Mouse (Mus musculus): Measurements from ENCODE around the gene Trmt61a.

Gene Trmt61a

DNA sequence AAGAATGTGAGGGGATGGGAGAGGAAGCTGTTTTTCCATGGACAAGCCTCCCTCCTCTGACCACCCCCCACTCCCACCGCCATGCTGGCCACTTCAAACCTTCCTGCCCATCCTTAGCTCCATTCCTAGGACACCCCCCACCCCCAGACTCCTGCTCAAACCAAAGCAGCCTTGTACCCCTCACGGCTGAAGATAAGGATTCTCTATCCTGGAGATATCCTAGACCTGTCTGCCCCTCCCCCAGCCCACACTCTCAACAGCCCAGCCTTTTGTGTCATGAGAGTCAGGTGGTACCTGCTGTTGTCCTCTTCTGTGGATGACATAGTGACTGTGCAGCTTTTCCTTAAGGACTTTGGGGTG lies 10.1 kb downstream of the Trmt61a start:
- peaks cover 14% of the 10 kb centered on the region for H3K36me3 ChIP-seq (ENCODE audit: insufficient read depth, low read length)
- peaks cover 60% of the 10 kb centered on the region for H3K4me1 ChIP-seq (replicated peaks; ENCODE audit: low read depth, low read length)
- H3K27me3 ChIP-seq (ENCODE audit: insufficient read depth, low read length) = peaks cover 8% of the 10 kb centered on the region
- H3K4me3 ChIP-seq (replicated peaks; ENCODE audit: low read length) = no peak overlapping the region
- TF ChIP-seq NANOG (IDR thresholded peaks at IDR 0.05; ENCODE audit: borderline replicate concordance, low read length) = no peak
- no peak for TF ChIP-seq POU5F1 (IDR thresholded peaks at IDR 0.05; ENCODE audit: borderline replicate concordance, low read length)
- no peak for TF ChIP-seq CTCF (conservative IDR thresholded peaks at IDR 0.05; ENCODE audit: low read length)
- no peaks in the 10 kb centered on the region for H3K9me3 ChIP-seq (ENCODE audit: low read length)

- no peak overlapping the region for H3K4me3 ChIP-seq (replicated peaks; ENCODE audit: low read length)
- TF ChIP-seq NANOG (IDR thresholded peaks at IDR 0.05; ENCODE audit: borderline replicate concordance, low read length) = no peak
- TF ChIP-seq POU5F1 (IDR thresholded peaks at IDR 0.05; ENCODE audit: borderline replicate concordance, low read length) = no peak
- no peak for TF ChIP-seq CTCF (conservative IDR thresholded peaks at IDR 0.05; ENCODE audit: low read length)
- peaks cover 1% of the 10 kb centered on the region for H3K36me3 ChIP-seq (ENCODE audit: insufficient read depth, low read length)
- H3K9me3 ChIP-seq (ENCODE audit: low read length) = no peaks in the 10 kb centered on the region
- peaks cover 8% of the 10 kb centered on the region for H3K27me3 ChIP-seq (ENCODE audit: insufficient read depth, low read length)
- H3K4me1 ChIP-seq (replicated peaks; ENCODE audit: low read depth, low read length) = peaks cover 62% of the 10 kb centered on the region
Observed at GRCm38 (mm10) chr12:111689426-111689825, 11.5 kb downstream of the Trmt61a start.

GRCm38 (mm10) chr12:111691346-111691872 lies 13.5 kb downstream of the Trmt61a start:
- no peak overlapping the region for H3K4me3 ChIP-seq (replicated peaks; ENCODE audit: low read length)
- peaks cover 67% of the 10 kb centered on the region for H3K4me1 ChIP-seq (replicated peaks; ENCODE audit: low read depth, low read length)
- no peak for TF ChIP-seq CTCF (conservative IDR thresholded peaks at IDR 0.05; ENCODE audit: low read length)
- TF ChIP-seq POU5F1 (IDR thresholded peaks at IDR 0.05; ENCODE audit: borderline replicate concordance, low read length) = no peak
- TF ChIP-seq NANOG (IDR thresholded peaks at IDR 0.05; ENCODE audit: borderline replicate concordance, low read length) = no peak
- no peaks in the 10 kb centered on the region for H3K9me3 ChIP-seq (ENCODE audit: low read length)
- H3K36me3 ChIP-seq (ENCODE audit: insufficient read depth, low read length) = no peaks in the 10 kb centered on the region
- H3K27me3 ChIP-seq (ENCODE audit: insufficient read depth, low read length) = peaks cover 8% of the 10 kb centered on the region

DNA sequence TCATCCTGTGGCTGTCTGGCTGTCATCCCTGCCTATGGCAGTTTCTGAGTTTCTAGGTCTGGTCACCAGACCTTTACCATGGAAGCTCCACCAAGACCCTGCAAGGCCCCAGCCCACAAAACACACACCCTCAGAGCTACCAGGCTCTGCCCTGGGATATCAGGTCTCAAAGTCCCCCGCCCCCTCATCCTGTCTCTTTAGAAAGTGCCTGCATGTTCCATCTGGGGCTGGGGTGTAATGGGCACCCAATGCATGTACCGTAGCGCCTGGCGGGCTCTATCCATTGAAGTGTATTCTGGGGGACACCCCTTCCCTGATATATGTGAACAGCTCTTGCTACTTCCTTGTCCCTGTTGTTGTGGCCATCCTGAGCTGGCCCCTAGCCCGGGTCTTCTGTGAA lies 15.0 kb downstream of the Trmt61a start:
- peaks cover 13% of the 10 kb centered on the region for H3K27me3 ChIP-seq (ENCODE audit: insufficient read depth, low read length)
- peak overlapping the region; percentile 62 for H3K4me3 ChIP-seq (replicated peaks; ENCODE audit: low read length)
- no peaks in the 10 kb centered on the region for H3K36me3 ChIP-seq (ENCODE audit: insufficient read depth, low read length)
- H3K4me1 ChIP-seq (replicated peaks; ENCODE audit: low read depth, low read length) = peaks cover 62% of the 10 kb centered on the region
- TF ChIP-seq POU5F1 (IDR thresholded peaks at IDR 0.05; ENCODE audit: borderline replicate concordance, low read length) (no peak), CTCF (conservative IDR thresholded peaks at IDR 0.05; ENCODE audit: low read length) (no peak), NANOG (IDR thresholded peaks at IDR 0.05; ENCODE audit: borderline replicate concordance, low read length) (no peak)
- H3K9me3 ChIP-seq (ENCODE audit: low read length) = no peaks in the 10 kb centered on the region

- TF ChIP-seq CTCF (conservative IDR thresholded peaks at IDR 0.05; ENCODE audit: low read length) (no peak), POU5F1 (IDR thresholded peaks at IDR 0.05; ENCODE audit: borderline replicate concordance, low read length) (no peak), NANOG (IDR thresholded peaks at IDR 0.05; ENCODE audit: borderline replicate concordance, low read length) (no peak)
- H3K9me3 ChIP-seq (ENCODE audit: low read length) = no peaks in the 10 kb centered on the region
Observed at GRCm38 (mm10) chr12:111693341-111694270, 15.7 kb downstream of the Trmt61a start.

GRCm38 (mm10) chr12:111694271-111694781 lies 16.4 kb downstream of the Trmt61a start:
- Histone ChIP-seq H3K9me3 (ENCODE audit: low read length) (no peaks in the 10 kb centered on the region), H3K4me1 (replicated peaks; ENCODE audit: low read depth, low read length) (peaks cover 55% of the 10 kb centered on the region)
- TF ChIP-seq NANOG (IDR thresholded peaks at IDR 0.05; ENCODE audit: borderline replicate concordance, low read length) (no peak), POU5F1 (IDR thresholded peaks at IDR 0.05; ENCODE audit: borderline replicate concordance, low read length) (no peak), CTCF (conservative IDR thresholded peaks at IDR 0.05; ENCODE audit: low read length) (no peak)

More at GRCm38 (mm10) chr12:111693341-111694270, 15.7 kb downstream of the Trmt61a start:
- peaks cover 55% of the 10 kb centered on the region for H3K4me1 ChIP-seq (replicated peaks; ENCODE audit: low read depth, low read length)
- H3K27me3 ChIP-seq (ENCODE audit: insufficient read depth, low read length) = peaks cover 14% of the 10 kb centered on the region
- peak overlapping the region; percentile 62 for H3K4me3 ChIP-seq (replicated peaks; ENCODE audit: low read length)
- no peaks in the 10 kb centered on the region for H3K36me3 ChIP-seq (ENCODE audit: insufficient read depth, low read length)

DNA sequence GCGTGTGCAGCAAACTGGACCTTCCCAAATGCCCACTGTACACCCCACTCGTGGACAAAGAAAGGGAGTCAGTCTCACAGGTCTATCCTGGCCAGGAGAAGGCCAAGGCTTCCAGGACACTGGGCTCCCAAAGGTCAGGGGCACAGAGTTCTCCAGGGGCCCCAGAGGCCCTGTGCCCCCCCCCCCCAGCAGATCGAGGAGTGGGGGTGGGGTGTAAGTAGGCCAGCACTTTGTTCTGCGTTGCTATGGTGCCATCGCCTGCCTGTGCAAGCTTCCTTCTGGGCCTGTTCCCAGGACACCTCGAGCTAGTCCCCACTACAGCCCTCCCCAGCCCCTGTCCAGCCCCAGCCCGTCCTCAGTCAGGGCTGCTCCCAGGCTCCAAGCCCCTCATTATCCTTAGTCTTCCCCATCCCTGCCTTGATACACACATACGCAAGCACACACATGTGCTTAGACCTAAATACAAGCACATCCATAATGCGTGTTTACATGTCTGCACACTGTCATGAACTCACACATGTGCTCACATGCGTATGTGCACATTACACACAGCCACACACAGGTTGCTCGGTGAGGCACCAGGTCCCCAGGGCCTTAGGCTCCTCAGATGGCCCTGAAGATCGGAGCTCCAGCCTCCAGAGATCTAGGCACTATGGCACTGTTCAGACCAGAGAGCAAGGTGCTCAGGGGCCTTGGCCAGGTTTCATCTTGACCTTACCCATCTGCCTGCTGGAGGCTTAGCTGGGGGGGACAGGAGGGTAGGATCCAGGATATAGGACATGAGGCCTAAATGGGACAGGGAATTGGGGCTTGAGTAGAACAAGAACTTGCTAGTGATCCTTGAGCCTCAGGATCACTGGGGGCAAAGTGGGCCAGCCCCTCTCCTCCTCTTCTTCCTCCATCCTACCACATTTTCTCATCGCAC lies 17.2 kb downstream of the Trmt61a start:
- Histone ChIP-seq H3K9me3 (ENCODE audit: low read length) (no peaks in the 10 kb centered on the region), H3K27me3 (ENCODE audit: insufficient read depth, low read length) (peaks cover 14% of the 10 kb centered on the region), H3K4me1 (replicated peaks; ENCODE audit: low read depth, low read length) (peaks cover 60% of the 10 kb centered on the region), H3K4me3 (replicated peaks; ENCODE audit: low read length) (no peak overlapping the region), H3K36me3 (ENCODE audit: insufficient read depth, low read length) (no peaks in the 10 kb centered on the region)
- TF ChIP-seq POU5F1 (IDR thresholded peaks at IDR 0.05; ENCODE audit: borderline replicate concordance, low read length) (no peak), CTCF (conservative IDR thresholded peaks at IDR 0.05; ENCODE audit: low read length) (no peak), NANOG (IDR thresholded peaks at IDR 0.05; ENCODE audit: borderline replicate concordance, low read length) (no peak)

More at GRCm38 (mm10) chr12:111694271-111694781, 16.4 kb downstream of the Trmt61a start:
- peaks cover 14% of the 10 kb centered on the region for H3K27me3 ChIP-seq (ENCODE audit: insufficient read depth, low read length)
- H3K36me3 ChIP-seq (ENCODE audit: insufficient read depth, low read length) = no peaks in the 10 kb centered on the region
- peak overlapping the region; percentile 62 for H3K4me3 ChIP-seq (replicated peaks; ENCODE audit: low read length)

Data from E14TG2a.4 (cell line).